Mouse (Mus musculus) urinary bladder, adult 2 months (tissue): ENCODE results near the gene Nln. TPM values are rescaled to one million over a fixed set of nuclear protein-coding genes. Genes with fewer than 3 reads are reported as not detected.

Experiments
- DNase-seq: peaks from one replicate; pipeline ENCODE4 v3.0.0; 2022; ENCODE audit warnings: low spot score
- polyA plus RNA-seq: library from polyadenylated mRNA; depleted of rRNA; stranded (reverse); fragments of >200 nt; gene quantifications from 2 replicates; pipeline ENCODE4 v1.2.3, GENCODE M21; 2012

The Nln gene
- polyA plus RNA-seq, 1 experiment = 13.0 TPM

DNA sequence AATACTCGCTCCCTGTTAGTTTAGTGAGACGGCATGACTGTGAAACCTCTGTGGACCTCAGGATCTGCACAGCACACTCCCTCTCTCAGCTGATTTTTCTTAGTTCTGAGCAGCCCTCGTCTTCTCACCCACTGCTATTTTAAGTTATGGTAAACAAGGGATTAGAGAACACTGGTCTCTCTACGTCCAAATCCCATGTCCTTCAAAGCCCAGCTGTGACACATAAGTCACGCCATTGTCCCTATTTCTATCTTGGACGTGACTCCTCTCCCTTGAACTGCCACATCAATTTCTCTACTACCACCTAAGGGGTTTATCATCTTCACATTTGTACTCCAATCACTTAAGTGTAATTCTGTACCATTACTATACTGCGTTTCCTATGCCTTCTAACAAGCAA lies 13.5 kb downstream of the Nln start:
- DNase-seq = no peak

DNA sequence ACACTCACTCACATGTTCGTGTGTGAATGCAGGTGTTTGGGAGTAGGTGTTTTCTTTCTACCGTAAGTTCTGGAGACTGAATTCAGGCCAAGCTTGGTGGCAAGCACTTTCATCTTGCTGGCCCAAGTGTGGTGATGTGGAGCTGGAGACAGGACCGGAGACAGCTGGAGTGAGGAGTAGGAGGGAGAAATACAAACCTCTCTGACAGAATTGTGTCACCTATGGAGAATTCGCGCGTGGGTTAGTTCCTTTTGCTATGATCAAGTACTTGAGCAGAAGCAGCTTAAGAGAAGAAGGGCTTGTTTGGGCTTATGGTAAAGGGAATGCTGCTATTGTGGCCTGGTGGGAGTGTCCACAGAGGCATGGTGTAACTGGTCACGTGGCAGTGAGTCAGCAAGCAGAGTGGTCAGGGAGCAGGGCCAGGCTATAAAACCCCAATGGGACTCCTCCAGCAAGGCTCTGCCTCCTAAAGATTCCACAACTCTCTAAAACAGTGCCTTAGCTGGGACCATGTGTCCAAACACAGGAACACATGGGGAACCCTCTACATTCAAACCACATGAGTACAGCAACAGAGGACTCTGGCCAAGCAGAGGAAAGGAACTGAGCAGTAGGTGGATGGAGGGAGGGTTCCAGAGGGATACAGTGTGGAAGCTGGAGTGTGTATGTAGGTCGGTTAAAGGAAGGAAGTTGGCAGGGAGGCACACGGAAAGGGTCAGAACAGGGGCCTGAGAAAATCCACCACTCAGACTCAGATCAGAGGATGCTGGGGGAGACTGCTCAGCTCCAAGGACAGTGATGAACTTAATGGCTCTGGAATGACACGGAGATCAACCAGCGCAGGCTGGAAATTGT lies 14.7 kb downstream of the Nln start:
- DNase-seq = no peak

DNA sequence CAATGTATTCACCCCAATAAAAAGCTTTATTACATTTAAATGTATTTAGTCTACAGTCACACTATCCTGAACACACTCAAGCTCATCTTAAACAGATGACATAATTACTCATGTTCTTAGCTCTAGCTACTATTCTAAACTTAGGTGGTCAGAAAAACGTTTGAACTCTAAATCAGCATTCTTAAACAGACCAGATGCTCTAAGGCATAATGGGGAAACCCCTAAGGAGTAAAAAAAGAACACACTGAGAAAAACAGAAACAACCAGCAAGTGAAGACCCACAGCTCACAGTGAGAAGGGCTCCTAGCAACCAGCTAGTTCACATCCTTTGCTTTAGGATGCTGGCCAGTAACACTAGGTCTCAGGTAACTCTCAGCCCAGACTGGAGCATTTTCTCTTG lies 17.7 kb downstream of the Nln start:
- no peak for DNase-seq

DNA sequence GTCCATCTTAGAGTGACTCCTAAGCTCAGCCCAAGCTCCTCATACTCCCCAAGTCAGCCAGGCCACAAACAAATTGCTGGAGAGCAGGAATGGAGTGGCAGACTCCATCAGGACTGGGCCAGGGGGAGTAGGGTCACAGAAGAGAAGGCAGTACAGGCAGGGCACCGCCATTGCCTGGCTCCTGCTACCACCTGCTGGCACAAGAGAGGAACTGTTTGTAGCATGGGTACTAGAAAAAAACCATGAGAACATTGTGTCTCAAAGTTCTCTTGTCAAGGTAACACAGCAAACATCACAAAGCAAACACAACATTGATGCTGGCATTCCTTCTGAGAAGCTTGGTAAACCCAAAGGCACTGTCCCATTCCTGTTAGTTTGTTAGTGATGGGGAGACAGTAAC lies 20.0 kb downstream of the Nln start:
- DNase-seq = no peak

DNA sequence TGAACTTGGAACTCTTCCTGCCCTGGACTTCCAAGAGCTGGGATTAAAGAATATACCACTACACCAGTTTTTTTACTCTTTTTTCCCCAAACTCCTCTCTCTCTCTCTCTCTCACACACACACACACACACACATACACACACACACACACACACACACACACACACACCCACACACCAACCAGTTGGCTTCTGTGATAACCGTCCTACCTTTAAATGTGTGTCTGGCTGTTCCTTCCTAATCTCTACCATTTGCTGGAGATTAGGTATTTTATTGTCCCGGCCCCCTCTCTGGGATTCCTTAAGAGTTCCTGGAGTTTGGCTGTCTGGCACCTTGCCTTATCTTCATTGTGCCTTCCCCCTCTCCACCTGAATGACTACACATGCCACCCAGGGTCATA lies 24.8 kb downstream of the Nln start:
- DNase-seq = no peak

DNA sequence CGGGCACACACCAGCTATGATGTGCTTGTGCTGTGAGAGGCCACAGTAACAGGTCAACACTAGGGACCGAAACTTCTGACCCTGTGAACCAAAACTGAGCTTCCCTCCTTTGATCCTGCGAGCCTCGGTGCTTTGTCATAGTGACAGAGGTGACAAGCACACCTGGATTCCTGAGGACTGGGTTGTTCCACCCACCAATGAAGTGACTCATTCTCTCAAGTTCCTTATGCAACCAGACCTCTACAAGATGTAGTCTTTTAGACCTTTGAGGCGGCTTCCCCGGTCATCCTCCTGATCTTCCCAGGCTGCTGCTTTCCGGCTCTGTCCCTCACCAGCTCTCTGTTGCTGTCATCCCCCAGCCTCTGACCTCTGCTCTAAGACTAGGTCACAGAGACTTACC lies 26.9 kb downstream of the Nln start:
- no peak for DNase-seq

DNA sequence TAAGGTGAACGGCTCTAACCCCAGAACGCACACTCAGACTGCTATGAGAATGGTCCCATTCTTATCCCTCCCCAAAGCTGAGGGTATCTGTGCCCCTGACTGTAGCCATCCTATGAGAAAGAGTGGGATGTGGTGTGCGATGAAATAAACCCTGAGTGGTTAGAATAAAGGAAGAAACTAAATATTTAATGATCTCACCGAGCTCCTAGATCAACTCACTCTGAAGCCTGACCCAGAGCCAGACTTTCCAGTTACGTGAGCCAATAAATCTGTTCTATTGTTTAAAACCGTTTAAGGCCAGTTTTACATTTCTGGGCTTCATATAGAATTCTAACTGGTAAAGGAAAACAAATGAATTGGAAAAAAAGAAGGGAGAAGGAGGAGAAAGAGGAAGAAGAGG lies 32.4 kb downstream of the Nln start:
- DNase-seq = no peak

DNA sequence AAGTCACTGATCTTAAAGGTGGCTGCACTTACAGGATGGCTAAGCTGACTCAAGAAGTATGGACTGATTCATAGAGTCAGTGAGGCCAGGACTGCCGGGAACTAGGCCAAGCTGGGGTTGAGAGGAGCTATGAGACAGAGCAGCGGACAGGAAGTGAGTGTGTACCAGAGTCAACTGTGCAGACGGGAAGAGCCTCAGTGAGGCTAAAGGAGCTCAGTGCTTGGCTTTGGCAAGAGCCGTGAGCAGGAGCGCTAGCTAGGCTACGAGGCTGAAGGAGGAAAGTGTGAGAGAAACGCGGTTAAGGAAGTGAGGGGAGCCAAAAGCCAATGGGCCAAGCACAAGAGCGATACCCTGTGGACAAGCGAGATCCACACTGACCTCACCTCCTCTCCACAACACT lies 34.7 kb downstream of the Nln start:
- no peak for DNase-seq

DNA sequence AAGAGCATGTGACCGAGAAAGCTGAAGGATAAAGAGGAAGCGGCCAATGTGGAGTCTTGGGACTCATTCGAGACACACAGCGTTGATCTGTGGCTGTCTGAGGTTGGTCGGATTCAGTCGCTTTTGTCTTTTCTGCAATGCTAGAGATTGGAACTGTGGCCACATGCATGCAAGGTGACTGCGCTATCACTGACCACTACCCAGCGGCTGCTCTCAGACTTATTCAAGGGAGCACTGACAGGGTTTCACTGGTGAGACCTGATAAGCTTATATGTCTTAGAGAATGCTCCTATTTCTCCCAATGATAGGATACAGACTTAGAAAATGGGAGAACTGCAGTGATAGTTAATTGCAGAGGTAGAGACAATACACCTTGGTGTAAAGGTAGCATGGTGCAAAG lies 35.2 kb downstream of the Nln start:
- DNase-seq = no peak

DNA sequence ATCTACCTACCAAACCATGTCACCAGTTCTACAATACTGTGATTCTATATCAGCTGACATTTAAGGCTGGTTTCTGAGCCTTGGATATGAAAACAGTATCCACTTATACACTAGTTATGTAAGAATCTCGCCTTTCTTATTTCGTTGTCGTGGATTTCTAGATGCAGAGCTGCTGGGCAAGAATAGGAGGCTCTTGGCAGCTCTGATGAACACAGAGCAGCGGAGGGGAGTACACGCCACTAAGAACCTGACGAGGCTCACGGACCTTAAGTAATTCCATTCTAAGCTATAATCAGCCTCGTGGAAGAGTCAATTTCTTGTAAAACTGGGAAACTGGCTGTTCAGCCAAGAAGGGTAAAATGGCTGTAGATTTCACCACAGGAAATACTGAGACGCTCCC lies 37.1 kb downstream of the Nln start:
- DNase-seq = no peak

DNA sequence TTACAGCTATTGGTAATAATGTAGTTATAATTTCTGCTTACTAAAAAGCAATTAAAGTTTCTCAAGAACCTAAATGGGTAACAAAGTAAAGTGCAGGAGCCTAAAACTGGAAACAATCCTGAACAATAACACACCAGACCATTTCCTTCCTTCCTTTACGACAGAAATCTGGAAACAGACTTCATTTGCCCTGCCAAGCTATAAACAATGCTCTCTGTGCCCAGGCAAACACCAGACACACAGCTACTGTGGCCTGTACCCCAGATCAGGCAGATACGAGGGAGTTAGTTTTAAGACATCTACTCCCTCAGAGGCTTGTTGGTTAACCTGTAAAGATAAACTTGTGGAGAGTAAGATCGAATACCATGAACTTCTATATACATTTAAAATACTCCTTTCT lies 38.7 kb downstream of the Nln start:
- DNase-seq = no peak

DNA sequence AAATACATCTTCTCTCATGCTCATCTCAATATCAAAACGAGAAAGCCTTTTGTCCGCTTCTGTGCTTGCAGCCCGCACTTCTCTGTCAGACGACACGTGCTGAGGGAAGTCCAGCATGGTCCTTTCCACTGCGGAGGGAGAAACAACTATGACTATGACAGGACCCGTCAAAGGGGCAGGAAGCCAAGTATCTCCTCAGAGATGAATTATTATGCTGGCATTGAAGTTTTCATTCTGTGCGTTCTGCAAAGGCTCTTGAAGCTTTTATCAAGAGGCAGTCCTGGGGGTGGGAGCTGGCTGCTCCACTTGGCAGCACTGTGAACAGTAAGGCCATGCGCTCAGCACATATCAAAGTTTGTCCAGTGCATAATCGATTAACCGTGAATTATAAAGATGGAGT lies 40.2 kb downstream of the Nln start:
- DNase-seq = no peak

DNA sequence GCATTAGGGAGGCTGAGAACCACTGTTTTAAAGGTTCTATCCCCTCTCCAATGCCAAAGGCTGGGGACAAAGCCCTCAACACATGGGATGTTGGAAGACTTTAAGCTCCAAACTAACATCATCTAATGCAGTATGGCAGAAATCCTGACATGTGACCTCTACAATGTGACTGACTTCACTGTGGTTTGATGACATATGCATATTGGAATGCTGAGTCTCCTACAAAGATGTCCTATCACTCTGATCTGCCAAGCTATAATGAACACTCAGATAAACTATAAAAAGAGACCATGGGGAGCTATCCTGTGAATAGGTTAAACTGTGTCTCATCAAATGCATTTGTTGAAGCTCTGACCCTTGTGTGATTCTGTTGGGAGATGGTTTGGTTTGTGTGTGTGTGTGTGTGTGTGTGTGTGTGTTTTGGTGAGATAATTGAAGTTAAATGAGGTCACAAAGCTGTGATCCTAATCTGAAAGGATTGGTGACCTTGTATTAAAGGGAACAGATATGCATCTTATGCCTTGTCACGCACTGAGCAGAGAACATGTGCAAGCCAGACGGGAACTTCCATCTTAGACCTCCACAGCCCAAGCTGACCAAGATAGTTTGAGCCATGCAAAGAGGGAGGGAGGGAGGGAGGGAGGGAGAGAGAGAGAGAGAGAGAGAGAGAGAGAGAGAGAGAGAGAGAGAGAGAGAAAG lies 43.6 kb downstream of the Nln start:
- no peak for DNase-seq

DNA sequence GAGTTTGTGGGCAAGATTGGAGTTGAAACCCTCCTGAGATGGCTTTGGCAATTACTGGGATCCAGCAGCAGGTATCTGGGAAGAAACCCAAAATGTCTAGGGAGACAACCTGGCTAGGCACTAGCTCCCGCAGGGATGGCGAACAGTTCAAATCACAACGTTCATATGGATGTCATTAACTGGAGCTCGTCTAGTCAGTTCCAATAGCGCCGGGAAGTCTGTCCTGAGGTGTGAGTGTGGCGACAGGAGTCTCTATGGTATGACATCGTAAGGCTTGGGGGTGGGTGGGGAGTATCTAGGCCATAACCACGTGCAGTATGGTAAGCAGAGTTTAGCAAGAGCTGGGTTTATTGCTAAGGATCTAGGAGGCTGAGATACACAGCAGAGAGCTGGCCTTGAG lies 46.4 kb downstream of the Nln start:
- DNase-seq = no peak

DNA sequence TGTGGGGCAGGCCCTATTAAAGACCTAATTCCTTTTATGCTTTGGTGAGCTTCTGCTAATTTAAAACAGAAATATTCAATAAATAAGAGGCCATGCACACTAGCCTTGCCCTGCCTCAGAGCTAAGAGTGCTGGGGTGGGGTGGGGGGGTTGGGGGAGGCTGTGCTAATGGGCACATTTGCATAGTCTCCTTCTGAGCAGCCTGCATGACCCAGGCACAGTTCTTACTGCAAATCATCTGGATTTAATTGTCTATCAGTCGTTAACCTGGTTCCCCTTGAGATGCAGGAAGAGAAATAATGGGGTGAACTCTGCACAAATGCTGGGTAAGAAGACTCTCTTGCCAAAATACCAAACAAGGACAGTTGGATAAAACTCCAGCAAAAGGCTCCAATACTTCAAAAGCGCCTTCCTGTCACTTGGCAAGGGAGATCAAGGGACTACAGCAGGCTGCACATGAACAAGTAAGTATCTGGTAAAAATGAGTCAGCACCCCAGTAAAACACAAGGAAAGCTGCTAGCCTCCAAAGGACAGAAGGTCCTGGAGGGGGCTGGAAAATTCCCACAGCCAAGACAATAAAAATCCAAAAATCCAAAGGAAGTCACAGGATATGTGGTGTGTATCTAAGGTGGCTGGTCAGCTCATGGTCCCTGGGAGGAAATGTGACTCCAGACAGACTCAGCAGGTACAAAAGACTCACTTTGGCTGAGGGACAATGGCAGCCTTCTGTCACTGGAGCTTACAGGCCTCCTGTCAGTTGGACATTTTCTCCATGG lies 47.3 kb downstream of the Nln start:
- DNase-seq = no peak

DNA sequence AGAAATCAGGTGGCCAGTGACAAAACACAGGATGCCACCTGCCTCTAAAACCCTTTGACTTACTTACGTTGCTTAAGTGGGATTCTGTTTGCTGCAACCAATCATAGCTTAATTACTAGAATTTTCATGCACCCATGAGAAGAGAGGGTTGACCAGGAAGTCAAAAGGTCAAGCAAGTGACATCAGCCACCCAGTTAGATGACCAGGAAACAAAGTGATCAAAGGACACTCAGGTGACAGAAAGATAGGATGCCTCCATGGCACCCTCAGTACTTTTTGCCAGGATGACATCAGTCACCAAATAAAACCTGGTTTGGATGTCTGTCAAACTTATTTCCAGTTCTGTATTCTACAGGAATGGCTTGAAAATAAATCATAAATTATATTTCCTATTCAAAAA lies 49.2 kb downstream of the Nln start:
- DNase-seq = no peak

DNA sequence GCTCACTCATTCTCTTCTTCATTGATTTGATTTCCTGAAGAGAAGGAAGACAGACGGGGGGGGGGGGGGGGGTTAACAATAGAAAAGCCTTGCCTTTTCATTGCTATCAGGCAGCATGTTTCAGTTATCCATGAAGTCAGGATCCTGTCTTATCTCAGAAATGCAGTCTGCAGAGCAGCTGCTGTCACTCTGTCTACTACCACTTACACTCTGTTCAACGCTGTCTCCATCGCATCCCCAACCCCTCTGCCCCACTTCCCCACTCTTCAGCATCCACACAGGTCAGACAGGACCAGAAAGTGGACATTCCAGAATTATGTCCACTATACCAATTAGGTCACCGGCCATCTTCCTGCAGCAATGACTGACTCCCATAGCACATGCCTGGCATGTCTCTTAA lies 49.9 kb downstream of the Nln start:
- DNase-seq = no peak

DNA sequence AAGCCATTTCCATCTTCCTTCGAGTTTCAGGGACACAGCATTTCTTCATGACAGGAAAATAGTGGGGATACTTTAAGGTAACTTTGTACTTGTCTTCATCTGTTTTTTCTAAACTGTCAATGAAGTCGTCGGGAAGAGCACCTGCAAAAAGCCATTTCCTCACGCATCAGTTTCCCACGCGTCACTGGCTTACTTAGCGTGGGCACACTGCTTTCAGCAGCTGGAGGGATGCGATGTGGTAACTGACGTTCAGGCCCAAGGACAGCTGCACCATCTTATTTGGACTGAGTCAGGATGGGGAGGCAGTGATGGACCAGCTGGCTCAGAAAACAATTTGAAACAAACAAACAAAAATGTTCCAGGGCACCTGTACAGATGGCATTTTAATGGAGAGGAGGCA lies 50.7 kb downstream of the Nln start:
- DNase-seq = no peak

DNA sequence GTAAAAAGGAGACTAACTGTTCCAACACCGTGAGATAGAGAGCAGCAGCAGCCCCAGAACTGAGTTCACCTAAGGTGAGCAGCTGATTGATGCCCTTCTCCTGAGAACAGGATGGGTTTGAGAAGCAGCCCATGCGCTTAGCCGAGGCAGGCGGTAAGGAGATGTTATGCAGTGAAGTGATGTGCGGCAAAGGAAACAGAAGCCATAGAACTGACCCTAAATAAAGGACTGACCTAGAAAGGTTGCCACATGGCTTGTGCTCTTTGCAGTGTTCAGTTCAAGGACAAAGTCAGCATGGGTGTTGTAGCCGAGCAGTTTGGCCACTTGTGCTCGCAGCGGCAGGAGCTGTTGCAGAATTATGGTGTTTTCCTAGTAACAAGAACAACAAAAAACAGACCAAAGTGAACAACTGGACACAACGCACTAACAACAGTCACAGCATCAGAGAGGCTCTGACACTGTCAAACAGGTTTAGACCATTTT lies 57.1 kb downstream of the Nln start:
- DNase-seq = no peak

DNA sequence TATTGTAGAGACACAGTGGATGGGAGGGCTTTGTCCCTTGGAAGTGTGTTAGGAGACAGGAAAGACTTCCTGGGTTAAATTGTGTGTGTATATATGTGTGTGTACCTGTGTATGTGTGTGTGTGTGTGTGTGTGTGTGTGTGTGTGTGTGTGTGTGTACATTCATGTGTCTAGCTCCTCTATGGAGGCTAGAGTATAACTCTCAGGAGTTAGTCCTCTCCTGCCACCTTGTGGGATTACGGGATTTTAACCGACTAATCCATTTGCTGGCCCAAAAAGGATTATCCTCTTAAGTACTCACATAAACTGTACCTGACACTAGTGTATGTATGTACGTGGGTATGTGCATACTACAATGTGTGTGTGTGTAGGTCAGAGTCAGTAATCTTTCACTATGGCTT lies 60.6 kb downstream of the Nln start:
- no peak for DNase-seq

DNA sequence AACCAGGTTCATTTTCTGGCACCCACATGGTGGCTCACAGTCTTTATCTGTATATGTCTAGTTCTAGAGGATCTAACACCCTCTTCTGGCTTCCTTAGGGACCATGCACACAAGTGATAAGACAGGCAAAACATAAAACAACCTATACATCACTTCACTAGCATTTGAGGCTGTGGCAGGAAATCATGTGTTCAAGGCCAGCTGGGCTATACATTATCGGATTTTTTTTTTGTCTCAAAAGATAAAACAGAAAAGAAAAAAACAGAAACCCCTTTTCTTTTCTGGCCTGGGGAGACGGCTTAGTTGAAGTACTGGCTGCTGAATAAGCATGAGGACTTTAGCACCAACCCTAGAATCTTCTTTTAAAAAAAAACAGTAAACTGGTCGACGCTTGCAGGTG lies 64.3 kb downstream of the Nln start:
- DNase-seq = no peak

DNA sequence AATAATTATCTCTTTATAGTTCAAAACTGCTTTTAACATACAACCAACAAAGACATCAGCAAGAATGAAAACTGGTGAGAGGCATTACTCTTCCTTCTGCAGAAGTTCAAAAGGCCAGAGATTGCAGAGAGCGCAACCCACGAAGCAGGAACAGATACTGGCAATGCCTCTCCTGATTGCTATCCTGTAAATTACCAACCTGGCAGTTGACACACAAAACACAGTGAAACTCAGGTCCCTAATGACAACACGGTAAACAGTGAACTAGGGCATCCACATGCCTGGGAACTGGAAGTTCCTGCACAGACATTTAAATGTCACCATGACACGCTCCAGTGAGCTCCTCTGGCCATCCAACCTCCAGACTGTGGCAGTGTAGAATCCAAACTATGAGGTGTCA lies 65.1 kb downstream of the Nln start:
- no peak for DNase-seq

DNA sequence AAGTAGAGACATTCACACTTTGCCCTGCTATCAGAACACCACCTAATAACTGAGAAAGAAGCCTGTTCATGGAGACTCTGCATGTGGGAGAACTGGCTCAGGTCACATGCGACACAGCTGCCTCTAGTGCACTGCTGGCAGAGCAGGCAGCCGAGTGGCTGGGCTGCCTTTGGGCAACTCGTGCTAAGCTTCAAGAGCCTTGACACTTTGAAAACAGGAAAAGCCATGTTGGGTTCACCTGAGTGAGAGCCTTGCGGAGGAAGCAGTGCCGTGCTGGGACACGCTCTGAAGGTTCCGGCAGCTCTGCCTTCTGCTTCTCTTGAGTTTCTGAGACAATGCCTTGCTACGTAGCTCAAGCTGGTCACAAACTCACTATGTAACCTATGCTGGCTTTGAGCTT lies 66.7 kb downstream of the Nln start:
- DNase-seq = no peak
